Mouse (Mus musculus): ENCODE measurements around the gene Ntmt1.

Gene Ntmt1

DNA sequence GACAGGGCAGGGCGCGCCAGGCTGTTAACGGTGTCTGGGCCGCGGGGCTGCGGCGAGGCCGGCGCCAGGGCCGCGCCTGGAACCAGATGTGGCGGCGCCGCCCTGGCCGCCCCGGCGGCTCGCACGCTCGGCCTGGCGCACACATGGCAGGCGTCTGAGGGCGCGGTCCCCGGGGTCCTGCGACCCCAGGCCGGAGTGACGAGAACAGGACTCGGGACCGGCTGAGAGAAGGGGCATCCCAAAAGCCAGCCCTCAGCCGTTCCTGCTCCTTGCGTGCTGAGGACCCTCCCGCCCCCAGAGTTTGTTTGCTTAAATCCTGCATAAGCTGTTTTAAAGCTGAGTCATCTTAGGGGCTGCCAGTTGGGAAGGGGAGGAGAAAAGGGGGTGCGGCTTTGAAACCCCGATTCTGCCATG lies 57.3 kb downstream of the Ntmt1 start:
- DNase-seq (ENCODE audit: low spot score in 2 of 2), result no peak

- DNase-seq (ENCODE audit: low spot score in 2 of 2), result no peak
These were observed 57.8 kb downstream of the Ntmt1 start for GRCm38 (mm10) chr2:30865426-30865825.

DNA sequence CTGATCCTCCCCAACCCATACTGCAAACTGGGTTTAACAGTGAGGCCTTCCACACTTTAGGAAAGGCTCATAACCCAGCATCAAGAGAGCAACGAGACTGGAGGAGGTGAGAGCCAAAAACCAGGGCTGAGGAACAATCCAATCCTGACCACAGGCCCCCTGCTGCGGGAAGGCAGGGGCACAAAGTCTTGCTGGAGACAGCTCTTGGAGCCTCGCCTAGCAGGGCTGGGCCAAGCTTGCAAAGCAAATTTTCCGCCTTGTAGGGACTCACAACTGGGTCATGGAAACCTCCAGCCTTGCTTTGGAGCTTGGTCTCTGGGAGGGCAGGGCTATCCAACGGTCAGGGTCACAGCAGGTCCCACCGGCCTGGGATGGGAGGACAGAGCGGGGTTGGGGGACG lies 63.2 kb downstream of the Ntmt1 start:
- peak in 1 of 2 experiments; percentile 12 for DNase-seq (ENCODE audit: low spot score in 2 of 2)
